Mouse (Mus musculus): ENCODE results near the gene Prkn.

The Prkn gene

GRCm38 (mm10) chr17:11514032-11514761 lies 674.0 kb downstream of the Prkn start:
- DNase-seq (ENCODE audit: extremely low spot score, low spot score): no peak

DNA sequence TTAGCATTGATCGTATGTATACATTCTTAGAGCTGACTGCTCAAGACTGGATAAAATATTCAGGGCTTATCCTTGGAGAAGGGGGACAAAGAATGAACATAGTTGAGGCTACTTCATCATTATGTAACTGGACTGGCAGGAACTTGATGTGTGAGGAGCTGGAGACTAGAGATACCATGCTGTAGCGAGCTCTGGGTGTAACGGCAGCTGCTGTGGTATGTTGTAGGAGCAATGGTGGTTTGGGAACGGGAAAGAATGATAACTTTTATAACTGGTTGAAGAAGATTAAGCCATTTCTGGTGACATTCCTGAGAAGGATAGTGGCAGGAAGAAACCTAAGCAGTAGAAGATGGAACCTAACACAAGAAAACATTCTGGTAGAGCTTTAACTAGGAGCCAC lies 675.4 kb downstream of the Prkn start:
- no peak for DNase-seq (ENCODE audit: extremely low spot score, low spot score)

- no peak for DNase-seq (ENCODE audit: extremely low spot score, low spot score)
Observed at GRCm38 (mm10) chr17:11516165-11516564, 676.0 kb downstream of the Prkn start.

DNA sequence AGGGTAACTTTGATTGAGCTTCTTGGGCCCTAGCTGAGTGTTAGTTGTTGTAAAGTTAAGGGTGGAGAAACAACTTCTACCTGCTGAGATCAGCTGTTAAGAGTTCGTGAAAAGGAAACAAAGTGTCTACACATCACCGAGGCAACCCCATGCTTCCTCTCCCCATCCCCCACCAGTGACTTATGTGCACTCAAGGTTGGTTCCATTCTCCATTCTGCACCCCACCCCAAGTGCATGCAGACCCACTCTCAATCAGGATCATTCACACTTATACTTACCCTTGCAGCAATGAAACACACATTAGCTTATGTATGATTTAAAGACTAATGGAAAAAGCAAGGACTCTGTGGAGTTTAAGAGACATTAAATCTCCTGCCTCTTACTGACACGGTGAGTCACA lies 691.9 kb downstream of the Prkn start:
- DNase-seq (ENCODE audit: extremely low spot score, low spot score): no peak

- peak; percentile 17 for DNase-seq (ENCODE audit: extremely low spot score, low spot score)
Observed at GRCm38 (mm10) chr17:11532748-11533147, 692.6 kb downstream of the Prkn start.

- no peak for DNase-seq (ENCODE audit: extremely low spot score, low spot score)
Observed at GRCm38 (mm10) chr17:11533835-11534234, 693.7 kb downstream of the Prkn start.

DNA sequence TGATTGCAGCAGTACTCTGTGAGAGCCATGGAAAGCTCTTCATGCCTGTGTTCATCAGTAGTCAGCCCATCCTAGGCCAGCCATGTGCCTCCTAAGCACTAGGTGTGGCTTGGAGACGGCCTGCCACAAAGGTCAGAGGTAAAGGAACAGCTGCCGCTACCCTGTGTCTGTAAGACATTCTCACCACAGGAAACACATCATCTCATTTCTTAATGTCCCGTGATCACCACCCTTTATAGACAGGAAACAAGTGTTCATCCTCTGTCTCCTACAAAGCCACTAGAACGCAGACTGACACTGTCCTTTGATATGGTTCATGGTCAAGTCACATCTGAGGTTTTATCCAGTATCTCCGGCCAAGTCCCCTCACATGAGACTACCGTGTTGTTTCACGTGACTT lies 698.6 kb downstream of the Prkn start:
- DNase-seq (ENCODE audit: extremely low spot score, low spot score): no peak

DNA sequence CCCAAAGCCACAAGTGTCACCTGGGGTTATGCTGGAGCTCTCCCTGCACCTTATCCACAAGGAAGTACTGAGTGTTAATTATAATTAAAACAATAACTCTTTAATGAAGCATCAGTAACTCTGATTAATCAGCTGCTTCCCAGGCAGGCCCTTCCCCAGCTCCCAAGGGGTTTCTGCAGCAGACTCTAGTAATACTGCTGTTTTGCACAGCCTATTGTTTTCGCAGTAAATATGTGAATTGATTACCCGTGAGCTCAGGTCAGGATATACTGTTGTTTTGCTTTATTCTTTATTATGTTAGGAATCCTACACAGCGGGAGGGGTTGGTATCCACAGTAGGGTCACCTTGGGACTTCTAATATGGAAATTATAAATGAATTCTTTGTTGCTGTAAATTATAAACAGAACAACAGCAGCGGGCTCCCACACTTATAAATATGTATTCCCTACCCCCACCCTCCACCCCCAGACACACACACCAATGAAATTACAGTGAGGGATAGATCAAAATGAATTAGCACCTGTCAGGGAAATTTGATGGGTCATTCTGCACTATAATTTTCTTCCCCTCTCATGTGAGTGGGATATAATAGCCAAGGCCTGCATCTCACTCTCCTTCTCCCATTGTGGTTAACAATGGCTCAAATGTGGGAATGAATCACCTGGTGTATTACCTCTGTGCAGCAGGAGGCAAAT lies 701.9 kb downstream of the Prkn start:
- no peak for DNase-seq (ENCODE audit: extremely low spot score, low spot score)

DNA sequence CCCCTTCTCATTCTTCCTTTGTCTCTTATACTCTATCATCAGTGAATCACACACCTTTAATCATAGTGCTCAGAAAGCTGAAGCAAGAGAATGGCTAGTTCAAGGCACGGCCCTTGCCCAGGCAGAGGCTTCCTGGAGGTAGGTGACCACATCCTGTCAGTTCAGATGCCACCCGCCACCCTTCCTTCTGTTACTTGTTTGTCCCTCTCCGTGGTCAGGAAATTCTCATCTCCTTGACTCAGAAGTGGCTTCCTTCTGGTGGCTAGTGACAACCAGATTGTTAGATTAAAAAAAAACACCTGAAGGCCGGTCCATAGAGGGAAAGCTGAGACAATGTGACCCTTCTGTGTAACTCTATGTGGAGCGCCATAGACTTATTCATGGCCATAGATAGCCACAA lies 710.4 kb downstream of the Prkn start:
- no peak for DNase-seq (ENCODE audit: extremely low spot score, low spot score)

DNA sequence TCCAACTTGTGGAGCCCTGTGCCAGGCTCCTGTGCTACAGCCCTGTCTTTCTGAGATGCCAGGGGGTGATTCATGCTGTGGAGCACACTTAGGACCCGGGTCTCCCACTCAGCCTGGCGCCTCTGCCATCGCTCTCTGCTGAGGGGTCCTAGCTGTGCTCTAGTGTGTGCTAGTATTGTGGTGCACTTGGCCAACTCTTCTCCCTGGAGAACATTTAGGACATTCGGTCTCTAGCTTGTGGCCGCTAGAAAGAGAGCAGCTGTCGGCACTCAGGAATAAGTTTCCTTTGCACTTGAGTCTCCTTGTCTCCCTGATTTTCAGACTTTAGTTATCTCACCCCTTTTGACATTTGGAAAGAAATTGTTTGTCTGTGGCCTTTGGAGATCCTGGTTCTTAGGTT lies 725.5 kb downstream of the Prkn start:
- no peak for DNase-seq (ENCODE audit: extremely low spot score, low spot score)

GRCm38 (mm10) chr17:11570392-11570791 lies 730.2 kb downstream of the Prkn start:
- no peak for DNase-seq (ENCODE audit: extremely low spot score, low spot score)

- no peak for DNase-seq (ENCODE audit: extremely low spot score, low spot score)
Observed at GRCm38 (mm10) chr17:11573666-11574065, 733.5 kb downstream of the Prkn start.

DNA sequence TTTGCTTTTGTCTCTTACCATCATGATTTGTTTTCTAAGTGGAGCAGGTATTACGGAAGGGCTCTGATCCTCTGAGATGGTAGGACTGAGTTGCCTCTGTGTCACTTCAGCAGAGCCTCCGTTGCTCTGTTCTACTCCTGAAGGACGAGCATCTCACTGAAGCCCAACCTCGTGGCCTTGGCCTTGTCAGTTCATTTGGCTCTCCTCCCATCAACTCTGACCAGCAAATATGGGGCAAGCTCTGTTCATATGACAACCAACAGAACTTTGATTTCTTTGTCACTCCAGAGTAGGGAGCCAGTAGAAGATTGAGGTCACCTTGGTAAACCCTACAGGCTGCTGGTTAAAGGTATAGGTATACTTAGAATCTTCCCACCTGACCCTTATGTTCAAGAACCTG lies 745.3 kb downstream of the Prkn start:
- no peak for DNase-seq (ENCODE audit: extremely low spot score, low spot score)

DNA sequence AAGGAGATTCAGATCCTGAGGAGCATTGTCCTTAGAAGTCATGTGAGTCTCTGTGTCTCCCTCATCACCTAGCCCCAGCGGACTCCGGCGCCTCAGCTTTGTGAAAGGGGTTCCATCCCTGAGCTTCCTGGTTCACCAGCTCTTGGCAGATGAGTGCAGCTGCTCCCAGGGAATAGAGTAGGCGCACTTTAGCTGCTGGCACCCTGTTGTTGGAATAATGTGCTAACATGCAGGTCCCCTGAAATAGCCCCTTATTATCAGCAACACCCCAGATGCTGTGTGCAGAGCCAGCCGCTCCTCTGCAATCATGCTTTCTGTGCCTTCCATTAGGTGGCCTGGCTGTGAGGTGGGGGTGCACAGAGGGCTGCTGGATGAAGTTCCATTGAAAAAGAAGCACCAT lies 767.7 kb downstream of the Prkn start:
- no peak for DNase-seq (ENCODE audit: extremely low spot score, low spot score)

GRCm38 (mm10) chr17:11611459-11611858 lies 771.3 kb downstream of the Prkn start:
- peak; percentile 62 for DNase-seq (ENCODE audit: extremely low spot score, low spot score)

DNA sequence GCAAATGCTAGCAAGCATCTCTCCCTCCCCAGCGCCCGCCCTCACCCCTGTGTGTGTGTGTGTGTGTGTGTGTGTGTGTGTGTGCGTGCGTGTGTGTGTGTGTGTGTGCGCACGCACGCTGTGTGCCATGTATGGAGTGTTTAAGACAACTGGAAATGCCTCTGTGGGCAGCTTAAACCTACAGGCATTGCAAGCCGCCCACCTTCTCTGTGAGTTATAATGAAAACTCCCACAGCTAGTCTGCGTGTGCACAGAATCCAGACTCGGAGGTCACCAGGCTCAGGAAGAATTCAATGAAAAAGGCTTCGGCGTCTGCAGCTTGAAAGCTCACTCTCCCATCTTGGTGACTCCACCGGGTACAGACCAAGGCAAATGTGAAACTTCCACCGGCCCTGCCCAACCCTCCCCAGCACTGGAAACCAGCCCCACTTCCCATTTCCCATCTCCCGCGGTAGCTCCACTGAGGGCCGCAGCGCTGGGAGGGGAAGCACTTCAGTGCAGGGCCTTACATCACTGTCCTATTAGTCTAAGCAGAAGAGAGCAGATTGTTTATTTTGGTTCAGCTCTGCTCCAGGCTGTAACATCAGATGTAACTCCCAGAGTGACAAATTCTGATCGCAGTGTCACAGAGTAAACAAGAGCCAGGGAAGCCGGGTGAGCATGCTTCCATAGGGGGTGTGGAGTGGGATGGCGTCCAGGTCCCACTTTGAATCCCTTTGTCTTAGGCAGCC lies 772.8 kb downstream of the Prkn start:
- no peak for DNase-seq (ENCODE audit: extremely low spot score, low spot score)

GRCm38 (mm10) chr17:11617552-11617951 lies 777.4 kb downstream of the Prkn start:
- no peak for DNase-seq (ENCODE audit: extremely low spot score, low spot score)

- DNase-seq (ENCODE audit: extremely low spot score, low spot score): no peak
Observed at GRCm38 (mm10) chr17:11618886-11619590, 778.9 kb downstream of the Prkn start.

DNA sequence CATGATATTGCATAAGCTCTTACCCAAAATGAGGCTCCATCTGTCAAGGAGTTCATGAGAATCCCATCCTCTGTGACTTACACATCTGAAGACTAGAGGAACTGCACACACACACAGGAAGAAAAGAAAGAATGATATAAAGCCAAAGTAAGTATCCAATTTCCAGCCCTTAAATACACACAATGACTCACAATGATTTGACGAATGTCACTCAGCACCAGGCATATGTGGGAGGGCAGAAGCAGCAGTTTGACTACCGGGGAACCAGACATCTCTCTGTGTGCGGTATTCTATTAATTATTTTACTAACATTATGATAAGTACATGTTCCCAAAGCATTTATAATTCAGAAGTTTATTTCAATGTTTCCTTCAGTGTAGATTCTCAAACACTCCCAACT lies 780.6 kb downstream of the Prkn start:
- no peak for DNase-seq (ENCODE audit: extremely low spot score, low spot score)

- no peak for DNase-seq (ENCODE audit: extremely low spot score, low spot score)
Observed at GRCm38 (mm10) chr17:11621492-11621891, 781.3 kb downstream of the Prkn start.

GRCm38 (mm10) chr17:11626306-11626705 lies 786.1 kb downstream of the Prkn start:
- DNase-seq (ENCODE audit: extremely low spot score, low spot score): no peak

DNA sequence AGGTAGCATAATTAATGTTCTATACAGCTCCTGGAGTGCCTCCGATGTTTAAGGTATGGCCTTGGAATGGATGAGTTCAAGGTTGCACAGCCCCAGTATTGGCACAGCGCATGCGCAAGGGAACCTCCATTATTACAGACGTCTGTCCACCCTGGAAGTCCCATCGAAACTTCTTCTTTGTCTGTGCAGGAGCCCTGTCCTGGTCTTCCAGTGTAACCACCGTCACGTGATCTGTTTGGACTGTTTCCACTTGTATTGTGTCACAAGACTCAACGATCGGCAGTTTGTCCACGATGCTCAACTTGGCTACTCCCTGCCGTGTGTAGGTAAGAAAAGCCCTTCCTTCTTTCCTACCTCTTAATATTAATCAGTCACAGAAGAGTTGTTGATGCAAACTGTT lies 794.9 kb downstream of the Prkn start:
- DNase-seq (ENCODE audit: extremely low spot score, low spot score): no peak
